11 mouse cellular contexts compared by ENCODE assay signal in the genomic region with DNA sequence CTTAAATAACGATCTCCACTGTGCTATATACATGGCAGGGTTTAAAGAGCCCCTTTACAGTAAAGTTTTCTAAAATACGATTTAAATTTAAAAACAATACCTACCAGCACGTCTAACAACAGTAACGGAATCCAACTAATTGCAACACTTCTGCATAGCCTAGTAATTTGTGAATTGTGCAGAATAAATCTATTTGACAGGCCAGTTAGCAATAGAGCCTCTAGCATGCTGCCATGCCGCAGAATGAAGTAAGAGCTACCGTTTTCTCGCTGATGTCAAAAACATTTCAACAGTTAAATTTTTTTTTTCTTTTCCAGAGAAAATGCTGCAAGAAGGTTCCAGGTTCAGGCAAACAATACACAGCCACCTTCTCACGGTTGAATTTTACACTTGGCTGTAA.
DNase-seq lines count a peak whose midpoint lies in the region; ATAC-seq and TF ChIP-seq lines count a peak whose summit lies in the region.
"Had no signal": no experiment of that assay in that cellular context is flagged by ENCODE, and none has a peak within 500 bp of the region (broad histone marks: within the 10 kb centered on the region; RNA-seq: fewer than 3 reads in every experiment).

No protein-coding gene starts in this region.

- no peaks in the 10 kb centered on the region for H3K9me3 ChIP-seq in limb, embryonic 13.5 days
- H3K9me3 ChIP-seq in limb, embryonic 10.5 days (replicated peaks): no peaks in the 10 kb centered on the region
- no peaks in the 10 kb centered on the region for H3K9me3 ChIP-seq in intestine, embryonic 15.5 days
- H3K9me3 ChIP-seq: limb, embryonic 12.5 days had no signal

- no peak for TF ChIP-seq CTCF in heart, adult 2 months (IDR thresholded peaks at IDR 0.05)

- peak overlapping the region; percentile 42 for H3K4me3 ChIP-seq in heart, adult 2 months
- no peak overlapping the region for H3K4me3 ChIP-seq in limb, embryonic 13.5 days
- H3K4me3 ChIP-seq in limb, embryonic 10.5 days: no peak overlapping the region
- H3K4me3 ChIP-seq in intestine, embryonic 15.5 days (replicated peaks): peak overlapping the region; percentile 38; the same call in 1 of the 2 replicates

- no peak for ATAC-seq in limb, embryonic 13.5 days (ENCODE audit: low FRiP score, low read depth)
- no peak for ATAC-seq in intestine, embryonic 15.5 days

- H3K4me1 ChIP-seq in heart, adult 2 months (ENCODE audit: control insufficient read depth, insufficient read depth, low read length): no peaks in the 10 kb centered on the region
- H3K4me1 ChIP-seq in limb, embryonic 13.5 days: peaks cover 24% of the 10 kb centered on the region
- H3K4me1 ChIP-seq in limb, embryonic 10.5 days: peaks cover 31% of the 10 kb centered on the region
- H3K4me1 ChIP-seq in intestine, embryonic 15.5 days (replicated peaks): no peaks in the 10 kb centered on the region

- H3K27ac ChIP-seq in heart, adult 2 months: peak overlapping the region; percentile 52
- H3K27ac ChIP-seq in limb, embryonic 13.5 days: no peak overlapping the region
- no peak overlapping the region for H3K27ac ChIP-seq in limb, embryonic 10.5 days
- no peak overlapping the region for H3K27ac ChIP-seq in intestine, embryonic 15.5 days
- H3K27ac ChIP-seq: limb, embryonic 12.5 days had no signal

- intact Hi-C loops in heart, adult 2 months (cut with DNase I): loop anchor here (2.0 to 10.0 kb wide), 3 partner anchors 92 to 610 kb away; no protein-coding TSS in a partner anchor

- no peaks in the 10 kb centered on the region; the same call in 1 of the 2 replicates for H3K36me3 ChIP-seq in heart, adult 2 months (ENCODE audit: control insufficient read depth, insufficient read depth, low read length)
- H3K36me3 ChIP-seq in limb, embryonic 13.5 days: no peaks in the 10 kb centered on the region
- H3K36me3 ChIP-seq in limb, embryonic 10.5 days: no peaks in the 10 kb centered on the region
- no peaks in the 10 kb centered on the region for H3K36me3 ChIP-seq in intestine, embryonic 15.5 days
- H3K36me3 ChIP-seq: limb, embryonic 12.5 days had no signal

- DNase-seq in heart, adult 2 months: no peak
- no peak for DNase-seq in heart, adult 18-20 months
- no peak for DNase-seq in limb, embryonic 10.5 days (ENCODE audit: low spot score)
- peak; percentile 60 for DNase-seq in retina, embryonic 14.5 days (ENCODE audit: low spot score)
- no peak for DNase-seq in adrenal gland, postnatal 4 days (ENCODE audit: low spot score in 2 of 2)
- no peak for DNase-seq in cerebellum, adult 9-10 months
- DNase-seq: gastrocnemius, postnatal 10 days; kidney, postnatal 36 days had no signal

- H3K79me2 ChIP-seq in heart, adult 2 months (replicated peaks; ENCODE audit: control insufficient read depth, insufficient read depth, low read length): no peaks in the 10 kb centered on the region

- H3K27me3 ChIP-seq in heart, adult 2 months (ENCODE audit: control insufficient read depth, insufficient read depth, low read length): no peaks in the 10 kb centered on the region
- 0 out of 2 replicates have a peak, but pooled peaks cover 10% of the 10 kb centered on the region for H3K27me3 ChIP-seq in limb, embryonic 13.5 days
- peaks cover 13% of the 10 kb centered on the region; the same call in 1 of the 2 replicates for H3K27me3 ChIP-seq in limb, embryonic 10.5 days (ENCODE audit: low read depth, poor library complexity, severe bottlenecking)
- H3K27me3 ChIP-seq in intestine, embryonic 15.5 days (replicated peaks): no peaks in the 10 kb centered on the region

- TF ChIP-seq POLR2A in heart, adult 2 months (IDR thresholded peaks at IDR 0.05; ENCODE audit: insufficient read depth, low read depth, low read length): no peak

- TF ChIP-seq EP300 in heart, adult 2 months (IDR thresholded peaks at IDR 0.05; ENCODE audit: insufficient read depth, low read depth, low read length): no peak

- H3K4me2 ChIP-seq in limb, embryonic 13.5 days (replicated peaks): 0 out of 2 replicates have a peak overlapping the region, but pooled peaks have one; percentile 57
- H3K4me2 ChIP-seq in intestine, embryonic 15.5 days (replicated peaks): peak overlapping the region; percentile 59

- 57% methylated on average over 8 of the region's 8 CpGs for WGBS in heart, adult 2 months
- 30% methylated on average over 8 of the region's 8 CpGs for WGBS in limb, embryonic 13.5 days
- WGBS in limb, embryonic 10.5 days: 53% methylated on average over 8 of the region's 8 CpGs
- 56% methylated on average over 8 of the region's 8 CpGs for WGBS in intestine, embryonic 15.5 days

- no peak overlapping the region for H3K9ac ChIP-seq in heart, adult 2 months (ENCODE audit: low read depth, low read length)
- no peak overlapping the region for H3K9ac ChIP-seq in limb, embryonic 13.5 days
- no peak overlapping the region for H3K9ac ChIP-seq in intestine, embryonic 15.5 days
- H3K9ac ChIP-seq: limb, embryonic 12.5 days had no signal

Comparison
In these comparisons a context has a peak if more than half of its experiments do, and no peak if none do; other contexts are left out.
1. H3K4me3 ChIP-seq: peak in heart, adult 2 months (single experiment) and intestine, embryonic 15.5 days (single experiment); none in limb, embryonic 13.5 days (single experiment) and limb, embryonic 10.5 days (single experiment).